In the genomic region with DNA sequence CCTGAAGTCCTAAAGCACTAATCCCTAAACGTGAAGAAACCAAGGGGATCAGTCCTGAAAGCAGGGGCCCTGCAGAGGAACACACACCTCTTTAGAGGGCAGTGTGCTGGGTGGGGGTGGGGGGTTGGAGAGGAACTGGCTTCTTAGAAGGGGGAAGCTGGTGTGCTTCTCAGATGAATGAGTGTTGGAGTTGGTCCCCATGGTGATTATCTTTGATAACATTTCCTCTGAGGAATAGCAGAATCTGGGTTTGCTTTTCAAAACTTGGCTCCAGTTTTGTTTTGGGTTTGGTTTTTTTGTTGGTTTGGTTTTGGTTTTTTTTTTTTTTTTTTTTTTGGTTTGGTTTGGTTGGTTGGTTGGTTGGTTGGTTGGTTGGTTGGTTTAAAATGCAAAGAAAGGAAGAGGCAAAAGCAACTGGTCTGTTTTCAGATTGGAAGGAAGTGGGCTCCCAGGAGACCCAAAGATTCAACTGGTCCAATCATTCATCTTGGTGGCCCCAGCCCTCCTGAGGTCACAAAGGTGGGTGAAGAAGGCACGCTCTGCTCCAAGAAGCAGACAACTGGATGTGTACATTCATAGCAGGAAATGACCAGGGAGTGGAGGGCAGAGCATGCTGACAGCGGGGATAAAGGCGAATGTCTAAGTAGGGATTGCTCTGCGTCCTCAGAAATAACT, we compare ENCODE assay signal across 1 mouse cellular context.
A peak's percentile ranks its signal among the peaks of the same experiment; 100 is the strongest.
TF ChIP-seq lines count a peak whose summit lies in the region.

No protein-coding gene starts in this region.

TF ChIP-seq in CH12.LX, 34 proteins besides CTCF, POLR2A, EP300 and RAD21:
- TF ChIP-seq KAT2A (IDR thresholded peaks at IDR 0.05; ENCODE audit: insufficient replicate concordance, low read length) (no peak), UBTF (IDR thresholded peaks at IDR 0.05; ENCODE audit: low read depth, low read length) (no peak), HCFC1 (IDR thresholded peaks at IDR 0.05; ENCODE audit: low read depth, low read length) (0 out of 2 replicates have a peak, but pooled peaks have one; percentile 14), ZKSCAN1 (IDR thresholded peaks at IDR 0.05; ENCODE audit: borderline replicate concordance, low read depth, low read length) (no peak), MAZ (IDR thresholded peaks at IDR 0.05; ENCODE audit: low read depth, low read length) (0 out of 2 replicates have a peak, but pooled peaks have one; percentile 6), NELFE (IDR thresholded peaks at IDR 0.05; ENCODE audit: low read depth, low read length) (no peak), POLR2AphosphoS2 (IDR thresholded peaks at IDR 0.05; ENCODE audit: low read depth, low read length) (no peak), TBP (conservative IDR thresholded peaks at IDR 0.05; ENCODE audit: low read depth, low read length) (no peak), SMC3 (IDR thresholded peaks at IDR 0.05; ENCODE audit: low read depth, low read length) (no peak), ETS1 (conservative IDR thresholded peaks at IDR 0.05; ENCODE audit: low read depth, low read length) (no peak), RCOR1 (conservative IDR thresholded peaks at IDR 0.05; ENCODE audit: low read depth, low read length) (no peak), ELF1 (IDR thresholded peaks at IDR 0.05; ENCODE audit: low read depth, low read length) (no peak), ZC3H11A (IDR thresholded peaks at IDR 0.05; ENCODE audit: low read depth, low read length) (no peak), USF2 (conservative IDR thresholded peaks at IDR 0.05; ENCODE audit: low read depth, low read length) (no peak), JUN (IDR thresholded peaks at IDR 0.05; ENCODE audit: insufficient read depth, low read depth, low read length) (no peak), BHLHE40 (IDR thresholded peaks at IDR 0.05; ENCODE audit: low read depth, low read length) (no peak), SIN3A (IDR thresholded peaks at IDR 0.05; ENCODE audit: low read length) (peak; percentile 24; the same call in 1 of the 2 replicates), TCF12 (IDR thresholded peaks at IDR 0.05; ENCODE audit: low read depth, low read length) (0 out of 2 replicates have a peak, but pooled peaks have one; percentile 14), NRF1 (IDR thresholded peaks at IDR 0.05; ENCODE audit: low read depth, low read length) (no peak), MEF2A (IDR thresholded peaks at IDR 0.05; ENCODE audit: borderline replicate concordance, low read depth, low read length) (no peak), MYC (IDR thresholded peaks at IDR 0.05; ENCODE audit: low read depth, low read length) (0 out of 2 replicates have a peak, but pooled peaks have one; percentile 21), MXI1 (IDR thresholded peaks at IDR 0.05; ENCODE audit: low read depth, low read length) (no peak), PAX5 (IDR thresholded peaks at IDR 0.05; ENCODE audit: low read length) (no peak), GABPA (IDR thresholded peaks at IDR 0.05; ENCODE audit: insufficient replicate concordance, low read depth, low read length) (no peak), ZNF384 (IDR thresholded peaks at IDR 0.05; ENCODE audit: low read depth, low read length) (peak; percentile 90), E2F4 (IDR thresholded peaks at IDR 0.05; ENCODE audit: insufficient replicate concordance, low read depth, low read length) (no peak), JUND (conservative IDR thresholded peaks at IDR 0.05; ENCODE audit: low read depth, low read length) (0 out of 2 replicates have a peak, but pooled peaks have one; percentile 28), CHD2 (IDR thresholded peaks at IDR 0.05; ENCODE audit: low read length) (no peak), IRF4 (IDR thresholded peaks at IDR 0.05; ENCODE audit: low read depth, low read length) (peak; percentile 33; the same call in 1 of the 2 replicates), MAX (IDR thresholded peaks at IDR 0.05; ENCODE audit: low read length) (no peak), MAFK (IDR thresholded peaks at IDR 0.05; ENCODE audit: insufficient replicate concordance, low read length) (no peak), CHD1 (IDR thresholded peaks at IDR 0.05; ENCODE audit: low read depth, low read length) (no peak), ZMIZ1 (IDR thresholded peaks at IDR 0.05; ENCODE audit: low read depth, low read length) (no peak), USF1 (IDR thresholded peaks at IDR 0.05; ENCODE audit: low read depth, low read length) (no peak)
